Mouse (Mus musculus) heart, postnatal 14 days (tissue): ENCODE measurements around the gene P2rx3. TPM values are rescaled to one million over a fixed set of nuclear protein-coding genes. Genes with fewer than 3 reads are reported as not detected.

ENCODE experiments used
- DNase-seq, 2 experiments: peaks; one replicate each; pipeline ENCODE4 v3.0.0; 2021 to 2022
- intact Hi-C: fragments of 180-260 bp; cut with DNase I; formaldehyde crosslinking; loops from one replicate; pipeline ENCODE4 v1.15.1; 2025
- long read RNA-seq, 2 experiments: library from polyadenylated mRNA; stranded (forward); transcript quantifications; one replicate each; pipeline ENCODE4 v2.0.0; 2021
- total RNA-seq, 2 experiments: library from RNA; stranded (reverse); gene quantifications; 2 replicates each; pipeline ENCODE4 v1.2.3; 2021

P2rx3 gene
- under 1 TPM; 0.14 to 0.24 TPM for total RNA-seq
- long read RNA-seq, experiment 1, result 0 reads
- long read RNA-seq, experiment 2, result 0 reads

DNA sequence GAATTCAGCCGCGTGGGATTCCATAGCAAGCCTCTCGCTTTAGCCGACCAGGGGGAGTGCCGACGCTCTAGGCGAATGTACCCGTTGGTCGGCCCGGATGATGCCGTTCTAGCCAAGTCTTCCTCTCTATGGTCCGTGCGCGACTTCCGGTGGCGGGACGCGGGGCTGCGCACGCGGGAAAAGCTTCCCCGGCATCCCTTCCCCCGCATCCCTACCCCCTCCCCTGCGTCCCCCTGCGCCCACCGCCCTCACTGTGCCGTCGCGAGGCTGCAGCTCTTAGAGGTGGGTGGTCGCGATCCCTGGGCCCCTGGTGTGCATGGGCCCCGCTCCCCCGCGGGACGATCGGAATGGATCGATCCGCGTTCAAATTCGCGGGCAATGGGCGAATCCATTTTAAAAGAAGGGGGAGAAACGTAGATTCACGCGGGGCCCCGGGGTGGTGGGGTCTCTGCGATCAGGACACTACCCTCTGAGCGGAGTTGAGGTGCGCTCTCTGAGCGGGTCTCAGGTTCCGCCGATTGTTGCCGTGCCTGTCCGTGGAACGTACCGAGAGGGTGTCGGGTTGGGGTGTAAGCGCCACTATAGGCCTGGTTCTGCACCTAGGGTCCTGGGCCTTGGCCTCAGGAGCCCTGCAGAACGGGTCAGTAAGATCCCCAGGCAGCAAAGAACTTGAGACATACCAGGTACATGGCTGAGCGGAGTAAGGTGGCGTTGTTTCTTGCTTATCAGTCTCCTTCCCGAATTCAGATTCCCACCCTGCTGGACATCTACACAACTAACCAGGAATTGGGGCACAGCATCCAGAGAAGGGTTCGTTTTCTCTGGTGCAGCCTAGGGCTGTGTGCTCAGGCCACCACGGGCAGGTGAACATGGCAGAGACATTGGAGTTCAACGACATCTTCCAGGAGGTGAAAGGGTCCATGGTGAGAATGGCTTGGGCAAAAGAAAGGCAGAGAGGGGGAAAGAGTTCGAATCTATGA lies at the start of gene P2rx3, which contains the start of gene Ssrp1:
Gene P2rx3, minus strand, starts transcription at position 416 of the 980 bp plus-strand sequence.
Gene Ssrp1, plus strand, starts transcription at position 188 of the 980 bp plus-strand sequence.
- peak; percentile 91 to 94 for DNase-seq
- intact Hi-C loops, result no loop called here

DNA sequence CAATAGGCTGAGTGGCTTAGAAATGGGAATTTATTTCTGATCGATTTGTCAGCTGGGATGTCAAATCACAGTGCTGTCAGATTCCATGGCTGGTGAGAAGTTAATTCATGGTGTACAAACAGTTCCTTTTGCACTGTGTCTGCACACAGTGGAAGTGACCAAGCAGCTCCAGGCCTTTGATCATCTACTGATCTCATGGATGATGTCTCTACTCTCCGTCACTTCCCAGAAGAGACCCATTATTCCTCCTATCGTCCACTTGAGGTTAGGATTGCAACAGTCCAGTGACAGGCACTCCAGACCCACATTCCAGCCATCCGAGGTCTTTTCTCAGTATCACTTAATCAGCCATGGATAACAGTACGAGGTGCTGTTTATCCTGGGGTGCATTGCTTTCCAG lies 36.5 kb upstream of the P2rx3 start:
- intact Hi-C loops, result no loop called here

DNA sequence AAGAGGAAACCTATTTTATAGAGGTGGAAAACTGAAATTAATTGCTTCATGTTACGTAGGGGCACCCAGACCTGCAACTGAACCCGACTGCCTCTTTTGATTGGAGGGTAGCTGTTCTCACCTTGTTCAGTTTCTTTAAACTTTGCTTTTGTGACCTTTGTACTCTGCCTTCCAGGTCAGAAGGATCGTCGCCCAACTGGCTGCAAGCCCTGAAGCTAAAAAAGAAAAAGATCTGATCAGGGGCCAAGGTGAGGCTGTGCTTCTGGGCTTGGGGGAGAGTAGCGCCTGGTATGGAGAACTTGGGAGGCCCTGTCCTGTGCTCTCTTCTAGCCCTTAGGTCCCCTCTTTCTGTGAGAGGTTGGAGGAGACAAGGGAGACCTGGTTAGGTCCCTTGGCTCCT lies 34.7 kb upstream of the P2rx3 start:
- DNase-seq, result no peak
- intact Hi-C loops, result no loop called here

More for the DNA sequence above, 36.5 kb upstream of the P2rx3 start:
- no peak for DNase-seq

DNA sequence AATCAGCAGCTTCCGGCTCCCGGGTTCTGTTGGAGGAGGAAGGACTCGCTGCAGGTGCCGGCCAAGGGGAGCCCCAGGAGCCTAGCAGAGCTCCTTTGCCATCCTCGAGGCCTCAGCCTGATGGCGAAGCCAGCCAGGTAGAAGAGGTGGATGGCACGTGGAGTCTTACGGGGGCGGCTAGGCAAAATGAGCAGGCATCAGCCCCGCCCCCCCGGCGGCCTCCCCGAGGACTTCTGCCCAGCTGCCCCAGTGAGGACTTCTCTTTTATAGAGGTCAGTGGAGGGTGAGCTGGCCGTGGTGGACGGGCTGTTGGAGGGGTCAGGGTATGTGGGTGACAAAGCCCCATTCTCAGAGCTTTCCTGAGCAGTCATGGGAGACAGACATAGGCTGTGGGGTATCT lies 32.8 kb upstream of the P2rx3 start:
- intact Hi-C loops, result no loop called here
- DNase-seq, result no peak

DNA sequence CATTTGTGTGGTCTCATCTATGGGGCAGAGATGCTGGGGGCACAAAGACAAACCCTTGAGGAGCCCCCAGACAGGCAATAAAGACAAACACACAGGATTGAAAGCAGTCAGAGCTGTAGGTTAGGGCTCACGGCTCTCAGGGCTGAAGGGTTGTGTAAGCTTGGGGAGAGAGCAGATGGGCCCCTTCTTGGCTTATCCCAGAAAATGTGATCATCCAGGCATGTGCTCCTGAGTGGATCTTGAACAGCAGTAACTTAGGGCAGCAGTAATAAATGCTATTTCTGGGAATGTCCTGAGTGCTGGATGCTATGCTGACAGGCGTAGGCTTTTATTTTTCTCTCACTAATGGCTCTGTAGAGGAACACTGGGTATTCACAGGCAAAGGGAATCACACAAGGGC lies 31.4 kb upstream of the P2rx3 start:
- no peak for DNase-seq
- intact Hi-C loops, result no loop called here

DNA sequence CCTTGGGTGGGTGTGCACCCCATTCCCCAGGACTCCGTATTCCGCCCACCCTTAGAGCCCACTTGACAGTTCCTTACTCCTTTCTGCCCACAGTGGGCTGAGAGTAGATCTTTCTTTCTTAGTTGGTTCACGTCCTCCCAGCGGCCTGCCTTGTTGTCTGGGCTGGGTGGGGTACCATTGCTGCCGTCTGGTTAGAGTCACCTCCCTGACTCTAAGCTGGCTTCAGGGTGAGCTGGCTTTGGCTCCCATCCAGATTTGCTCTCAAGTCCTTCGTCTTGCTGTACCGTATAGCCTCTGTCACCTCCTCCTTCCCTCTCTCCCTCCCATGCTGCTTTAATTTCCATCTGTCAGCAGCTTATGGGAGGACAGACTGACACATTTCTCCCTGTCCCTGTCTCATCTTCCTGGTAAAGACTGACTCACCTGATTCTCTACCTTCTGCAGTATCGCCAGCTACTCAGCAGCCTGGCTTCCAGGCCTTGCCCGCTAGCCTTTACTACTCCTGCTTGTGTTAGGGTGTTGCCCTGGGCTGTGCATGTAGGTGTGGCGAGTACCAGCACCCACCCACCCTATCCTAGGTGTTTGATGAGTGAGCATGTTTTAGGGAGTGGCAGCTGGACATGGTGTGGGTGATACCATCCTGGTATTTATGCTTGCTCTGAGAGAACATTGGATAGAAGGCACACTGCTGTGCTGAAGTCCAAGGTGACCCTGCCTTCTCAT lies 30.8 kb upstream of the P2rx3 start:
- intact Hi-C loops, result no loop called here
- no peak for DNase-seq

DNA sequence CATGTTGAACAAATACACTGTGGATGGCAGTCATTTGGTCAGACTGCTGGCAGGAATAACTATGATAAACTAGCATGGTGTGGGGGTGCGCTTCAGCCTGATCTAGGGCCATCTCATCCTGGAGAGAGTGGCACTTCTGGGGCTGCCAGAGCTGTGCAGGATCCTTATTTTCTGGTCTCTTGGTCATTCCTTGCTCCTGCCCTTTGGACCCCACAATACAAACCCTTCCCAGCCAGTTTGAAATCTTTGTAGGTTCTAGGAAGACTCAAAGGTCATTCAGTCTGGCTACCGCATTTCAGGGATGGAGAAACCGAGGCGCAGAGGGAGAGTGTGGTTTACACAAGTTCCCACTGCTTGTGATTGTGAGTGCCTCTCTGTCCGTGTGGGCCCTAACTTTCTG lies 29.7 kb upstream of the P2rx3 start:
- intact Hi-C loops, result no loop called here
- DNase-seq, result no peak

DNA sequence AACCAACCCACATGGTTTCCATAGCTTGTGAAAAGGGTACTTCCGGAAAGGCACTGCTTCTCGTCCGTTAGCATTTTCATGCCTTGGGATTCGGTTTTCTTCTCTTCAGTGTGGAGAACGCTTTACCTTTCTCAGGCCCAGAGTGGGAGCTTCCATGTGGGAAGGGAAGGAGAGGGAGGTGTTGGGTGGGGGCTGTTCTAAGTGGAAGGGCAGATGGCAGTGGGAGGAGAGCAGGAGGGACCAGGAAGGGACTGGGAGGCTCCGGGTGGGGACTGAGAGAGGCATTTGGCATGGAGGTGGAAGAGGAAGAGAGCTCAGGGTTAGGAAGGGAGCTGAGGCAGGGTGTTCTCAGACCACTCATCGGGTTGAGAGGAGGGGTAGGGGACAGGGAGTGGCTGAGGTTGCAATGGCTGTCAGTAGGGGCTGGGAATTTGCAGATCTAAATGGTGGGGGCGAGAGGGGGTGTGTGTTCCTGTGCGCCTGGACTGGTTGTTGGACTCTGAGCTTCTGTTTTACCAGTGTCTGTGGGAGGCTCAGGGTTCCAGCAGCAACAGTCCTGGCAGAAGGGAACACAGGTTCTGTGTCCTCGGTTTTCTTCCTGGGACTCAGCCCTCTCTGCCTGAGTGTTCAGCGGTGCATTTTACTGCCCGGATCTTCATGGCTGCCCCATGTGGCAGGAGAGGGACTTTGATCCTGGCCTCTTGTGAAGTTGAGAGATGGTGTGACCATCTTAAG lies 28.0 kb upstream of the P2rx3 start:
- no peak for DNase-seq
- intact Hi-C loops, result no loop called here

DNA sequence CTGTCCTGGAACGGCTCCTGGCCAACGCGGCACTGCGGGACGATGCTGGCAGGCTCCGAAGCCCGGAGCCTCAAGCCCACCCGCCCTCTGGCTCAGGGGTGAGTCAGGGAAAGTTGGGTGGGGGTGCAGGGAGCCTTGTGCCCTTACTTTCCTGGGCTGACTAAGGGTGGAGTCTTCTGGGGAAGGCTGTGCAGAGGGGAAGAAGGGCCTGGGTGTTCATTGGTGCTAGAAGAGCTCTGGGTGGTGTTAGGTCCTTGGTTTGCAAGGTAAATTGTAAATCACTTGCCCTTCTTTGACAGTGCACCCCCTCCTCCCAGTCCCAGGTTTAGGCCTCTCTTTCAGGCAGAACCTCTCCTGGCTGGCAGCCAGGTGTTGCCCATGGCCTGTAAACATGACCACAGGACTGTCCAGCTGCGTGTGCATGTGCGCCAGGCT lies 23.9 kb upstream of the P2rx3 start:
- intact Hi-C loops, result no loop called here
- DNase-seq, result peak in 1 of 2 experiments; percentile 35

DNA sequence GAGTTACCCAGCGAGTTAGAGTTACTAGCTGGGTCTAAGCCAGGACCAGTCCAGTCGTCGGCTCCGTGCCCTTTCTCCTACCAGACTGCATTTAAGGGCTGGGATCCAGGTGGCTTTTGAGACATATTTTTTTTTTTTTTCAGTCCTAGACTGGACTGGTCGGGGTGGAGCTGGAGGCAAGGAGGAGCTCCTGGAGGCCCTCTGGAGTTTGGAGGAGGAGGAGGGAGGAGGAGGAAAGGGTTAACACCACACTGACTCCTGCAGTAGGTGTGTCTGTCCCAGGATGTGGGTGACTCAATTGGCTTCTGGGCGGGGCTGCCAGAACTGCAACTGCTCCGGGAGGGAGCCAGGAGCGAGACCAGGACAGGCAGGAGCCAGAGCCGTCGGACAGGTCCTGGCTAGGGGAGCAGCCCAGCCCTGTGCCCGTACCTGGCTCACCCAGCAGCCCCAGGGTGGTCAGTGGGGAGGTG lies 23.4 kb upstream of the P2rx3 start:
- intact Hi-C loops, result no loop called here
- DNase-seq, result peak; percentile 62 to 66

DNA sequence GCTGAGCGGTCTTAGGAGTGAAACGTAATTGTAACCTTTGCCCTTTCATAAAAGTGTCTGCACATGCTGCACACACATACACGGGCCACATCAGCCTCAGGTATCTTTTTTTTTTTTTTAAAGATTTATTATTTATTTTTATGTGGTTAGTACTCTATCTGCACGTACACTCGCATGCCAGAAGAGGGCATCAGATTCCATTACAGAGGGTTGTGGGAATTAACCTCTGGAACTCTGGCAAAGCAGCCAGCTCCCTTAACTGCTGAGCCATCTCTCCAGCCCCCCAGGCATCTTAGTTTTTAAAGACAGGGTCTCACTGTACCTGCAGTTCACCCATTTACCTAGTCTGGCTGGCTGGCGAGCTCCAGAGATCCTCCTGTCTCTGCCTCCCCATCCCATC lies 22.4 kb upstream of the P2rx3 start:
- intact Hi-C loops, result no loop called here
- DNase-seq, result no peak

DNA sequence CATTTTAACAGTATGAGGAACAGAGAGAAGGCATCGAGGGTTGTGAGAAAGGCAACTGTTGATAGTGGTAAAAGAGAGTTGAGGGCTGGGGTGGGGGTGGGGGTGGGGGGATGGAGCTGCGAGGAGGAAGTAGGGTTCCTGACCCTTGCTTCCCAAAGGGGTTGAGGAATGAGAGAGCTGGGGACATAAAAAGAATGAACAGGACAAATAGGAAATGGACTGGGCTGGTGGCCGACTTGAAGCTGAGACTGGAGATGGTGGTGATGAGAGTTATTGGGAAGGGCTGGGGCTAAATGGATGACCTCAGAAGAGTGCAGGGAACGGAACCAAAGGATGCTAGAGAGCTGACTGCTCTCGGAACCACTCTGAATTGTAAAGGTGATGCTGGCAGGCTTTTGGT lies 19.4 kb upstream of the P2rx3 start:
- no peak for DNase-seq

DNA sequence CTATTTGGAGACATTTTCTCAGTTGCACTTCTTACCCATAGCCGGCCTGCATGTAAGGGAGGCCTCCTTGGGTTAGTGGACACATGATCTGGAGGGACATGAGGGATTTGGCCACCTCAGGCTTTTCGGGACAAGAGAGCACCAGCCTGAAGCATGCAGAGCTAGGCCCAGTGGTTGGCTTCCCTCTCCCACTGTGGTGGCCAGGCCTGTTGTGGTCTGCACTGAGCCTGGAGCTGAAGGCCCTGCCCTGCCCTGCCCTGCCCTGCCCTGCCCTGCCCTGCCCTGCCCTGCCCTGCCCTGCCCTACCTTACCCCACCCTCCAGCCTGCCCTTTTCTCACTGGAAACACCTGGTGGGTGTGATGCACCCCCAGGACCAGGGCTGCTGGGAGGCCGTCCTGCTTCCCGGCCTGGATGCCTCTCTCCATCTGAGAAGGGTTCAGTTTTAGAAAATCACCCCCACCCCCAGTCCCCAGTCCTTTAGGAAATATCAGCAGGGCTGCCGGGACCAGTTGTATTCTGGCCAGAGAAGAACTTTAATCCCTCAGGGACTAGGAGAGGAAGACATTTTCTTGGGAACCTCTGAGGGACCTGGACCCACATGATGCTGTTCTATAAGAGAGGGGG lies 16.0 kb upstream of the P2rx3 start:
- intact Hi-C loops, result no loop called here
- DNase-seq, result no peak

More for the DNA sequence above, 19.4 kb upstream of the P2rx3 start:
- intact Hi-C loops, result no loop called here

DNA sequence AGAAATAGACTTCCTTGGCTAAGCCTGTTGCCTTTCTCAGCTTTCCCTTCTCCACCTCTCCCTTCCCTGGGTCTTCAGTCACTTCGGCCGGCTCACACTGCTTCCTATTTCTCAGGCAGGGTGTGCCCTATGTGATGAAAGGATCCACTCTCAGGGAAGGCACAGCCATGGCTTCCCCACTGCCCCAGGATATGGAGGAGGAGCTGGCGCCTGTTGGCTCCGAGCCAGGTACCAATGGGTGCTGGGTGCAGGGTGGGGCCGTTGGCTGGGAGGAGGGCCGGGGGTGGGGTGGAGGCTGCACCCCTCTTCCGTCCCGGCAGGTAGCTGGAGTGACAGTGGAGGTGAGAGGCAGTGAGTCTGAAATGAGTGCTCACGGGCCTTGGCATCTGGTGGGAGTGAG lies 13.5 kb upstream of the P2rx3 start:
- peak; percentile 50 to 61 for DNase-seq
- intact Hi-C loops, result no loop called here

DNA sequence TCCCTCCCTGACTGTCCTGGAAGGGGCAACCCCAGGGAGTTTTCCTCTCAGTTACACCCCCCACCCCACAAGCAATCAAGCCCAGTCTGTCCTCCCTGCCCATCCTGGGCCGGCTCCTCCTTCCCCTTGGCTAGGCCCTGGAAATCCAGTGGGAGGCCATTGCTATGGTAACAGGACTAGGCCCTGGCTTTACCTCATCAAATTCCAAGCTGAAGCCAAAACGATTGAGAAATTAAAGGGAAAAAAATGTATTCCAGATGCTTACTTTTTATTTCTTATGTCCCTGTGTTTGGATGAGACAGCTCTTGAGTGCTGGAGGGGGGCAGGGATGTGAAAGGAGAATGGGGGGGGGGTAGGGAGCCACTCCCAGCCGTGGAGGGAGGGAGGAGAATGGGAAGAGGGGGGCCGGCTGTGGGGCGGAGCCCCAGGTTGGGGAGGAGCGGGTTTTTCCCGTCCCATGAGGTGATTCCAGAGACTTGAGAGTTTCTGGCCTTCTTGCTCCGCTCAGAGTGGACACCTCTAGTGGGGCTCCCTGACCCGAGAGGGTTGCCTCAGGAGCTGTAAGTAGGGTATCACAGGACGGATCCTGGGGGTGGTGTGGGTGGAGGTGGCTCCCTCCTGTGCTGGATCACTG lies 12.9 kb upstream of the P2rx3 start:
- intact Hi-C loops, result no loop called here
- DNase-seq, result peak; percentile 78 to 79

DNA sequence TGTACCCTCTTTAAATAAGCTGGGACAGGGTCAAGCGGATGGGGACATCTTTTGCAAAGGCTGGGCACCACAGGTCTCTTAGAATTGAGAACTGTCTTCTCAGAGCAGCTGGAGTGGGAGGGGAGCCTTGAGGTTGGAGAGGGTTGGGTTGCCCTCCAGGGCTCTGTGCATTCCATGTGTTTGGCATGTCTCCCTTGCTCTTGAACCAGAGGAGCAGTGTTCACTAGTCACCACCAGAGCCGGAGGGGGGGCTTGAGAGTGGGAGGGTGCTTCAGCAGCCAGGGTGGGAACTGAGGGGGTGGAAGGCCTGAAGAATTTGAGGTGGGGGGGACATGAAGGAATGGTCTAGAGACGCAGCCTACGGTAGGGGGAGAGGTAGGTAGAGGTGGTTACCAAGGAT lies 12.0 kb upstream of the P2rx3 start:
- intact Hi-C loops, result no loop called here
- peak in 1 of 2 experiments; percentile 32 for DNase-seq

DNA sequence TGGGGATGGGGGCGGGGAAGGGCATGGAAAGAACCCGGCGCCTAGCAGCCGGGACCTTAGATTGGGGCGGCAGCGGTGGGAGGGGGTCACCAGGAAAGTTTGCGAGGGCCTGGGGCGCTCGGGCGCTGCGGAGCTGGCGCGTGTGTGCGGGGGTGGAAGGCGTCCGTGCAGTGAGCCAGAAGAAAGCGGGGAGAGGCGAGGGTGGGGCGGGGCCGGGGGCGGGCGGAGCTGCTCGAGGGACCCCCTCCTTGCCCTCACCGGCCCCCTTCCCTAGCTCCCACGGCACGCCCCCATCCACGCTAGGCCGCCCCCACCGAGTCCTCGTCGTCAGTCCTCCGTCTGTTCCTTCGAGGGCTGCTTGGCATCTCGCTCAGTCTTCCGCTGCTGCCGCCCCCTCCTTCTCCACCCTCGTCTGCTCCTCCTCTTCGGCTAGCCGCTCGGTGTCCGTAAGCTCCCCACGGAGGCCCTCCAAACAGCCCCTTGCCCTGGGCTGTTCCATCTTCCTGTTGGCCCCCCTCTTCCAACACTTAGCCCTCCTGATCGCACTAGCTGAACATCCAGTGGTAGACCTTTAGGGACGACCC lies 11.0 kb upstream of the P2rx3 start:
- intact Hi-C loops, result no loop called here

DNA sequence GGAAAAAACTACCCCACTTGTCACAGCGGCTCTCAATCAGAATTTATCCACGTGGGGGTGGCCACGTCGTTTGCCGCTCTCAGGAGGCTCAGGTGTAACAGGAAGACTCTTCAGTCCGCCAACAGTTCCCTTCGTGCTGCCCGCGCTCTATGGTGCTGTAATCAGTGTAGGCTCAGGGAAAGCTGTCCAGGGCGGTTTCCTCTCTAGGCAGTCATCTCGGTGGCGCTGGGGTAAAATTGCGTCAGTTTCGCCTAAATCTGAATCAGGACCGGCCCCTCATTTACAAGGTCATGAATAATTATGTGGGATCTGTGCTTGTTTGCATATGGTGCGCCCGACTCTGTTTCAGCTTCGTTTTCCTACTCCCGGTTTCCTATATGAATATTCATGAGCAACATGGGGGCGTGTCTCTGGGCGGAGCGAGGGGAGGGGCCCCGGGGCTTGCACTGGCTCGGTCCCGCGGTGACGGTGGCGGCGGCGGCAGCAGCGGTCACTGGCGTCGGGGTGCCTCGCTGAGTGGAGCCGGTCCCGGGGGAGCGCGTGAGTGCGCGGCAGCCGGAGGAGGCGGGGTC lies 10.4 kb upstream of the P2rx3 start, which contains the start of gene Tnks1bp1:
Gene Tnks1bp1, plus strand, starts transcription at position 427 of the 572 bp plus-strand sequence.
- intact Hi-C loops, result no loop called here
- peak; percentile 98 for DNase-seq

More for the DNA sequence above, 11.0 kb upstream of the P2rx3 start:
- DNase-seq, result peak; percentile 79 to 81

DNA sequence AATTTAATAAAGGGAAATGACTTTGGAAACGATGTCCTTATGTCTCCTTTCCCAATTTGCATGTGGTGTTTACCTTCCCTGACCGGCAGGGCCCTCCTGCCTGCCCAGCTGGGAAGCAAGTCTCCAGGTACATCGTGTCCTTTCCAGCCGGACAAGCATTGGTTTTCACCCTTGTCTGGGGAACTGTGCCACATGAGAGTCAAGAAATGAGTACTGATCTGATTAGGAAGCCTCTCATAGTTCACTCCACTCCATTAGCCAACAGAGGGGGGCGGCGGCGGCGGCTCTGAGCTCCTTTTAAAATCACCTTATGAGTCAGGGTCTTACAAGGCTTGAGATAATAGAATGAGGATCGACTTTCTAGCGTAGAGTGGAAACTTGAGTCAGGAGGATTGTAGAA lies 9.8 kb upstream of the P2rx3 start:
- intact Hi-C loops, result no loop called here
- DNase-seq, result no peak
